Mouse (Mus musculus): ENCODE data around the gene Sphk1. TPM values are rescaled to one million over a fixed set of nuclear protein-coding genes. Genes with fewer than 3 reads are reported as not detected.

The Sphk1 gene
- polyA plus RNA-seq, 1 experiment, result 3.3 TPM

GRCm38 (mm10) chr11:116511301-116511868, 19.3 kb upstream of the Sphk1 start:
- Histone ChIP-seq H3K4me3 (ENCODE audit: control insufficient read depth, low read depth, low read length) (no peak overlapping the region), H3K36me3 (ENCODE audit: control insufficient read depth, insufficient read depth, low read length) (no peaks in the 10 kb centered on the region), H3K4me1 (ENCODE audit: control insufficient read depth, insufficient read depth, low read length) (peaks cover 5% of the 10 kb centered on the region), H3K27ac (ENCODE audit: control insufficient read depth, insufficient read depth, low read depth, low read length) (no peak overlapping the region), H3K27me3 (ENCODE audit: control insufficient read depth, insufficient read depth, low read length) (no peaks in the 10 kb centered on the region)
- TF ChIP-seq CTCF (IDR thresholded peaks at IDR 0.05; ENCODE audit: control insufficient read depth, insufficient read depth, insufficient replicate concordance, low read depth, low read length) (no peak), POLR2A (IDR thresholded peaks at IDR 0.05; ENCODE audit: control insufficient read depth, low read depth, low read length) (no peak)

GRCm38 (mm10) chr11:116512154-116512553, 18.6 kb upstream of the Sphk1 start:
- Histone ChIP-seq H3K4me3 (ENCODE audit: control insufficient read depth, low read depth, low read length) (no peak overlapping the region), H3K4me1 (ENCODE audit: control insufficient read depth, insufficient read depth, low read length) (peaks cover 5% of the 10 kb centered on the region), H3K27ac (ENCODE audit: control insufficient read depth, insufficient read depth, low read depth, low read length) (no peak overlapping the region), H3K36me3 (ENCODE audit: control insufficient read depth, insufficient read depth, low read length) (no peaks in the 10 kb centered on the region), H3K27me3 (ENCODE audit: control insufficient read depth, insufficient read depth, low read length) (no peaks in the 10 kb centered on the region)
- TF ChIP-seq CTCF (IDR thresholded peaks at IDR 0.05; ENCODE audit: control insufficient read depth, insufficient read depth, insufficient replicate concordance, low read depth, low read length) (no peak), POLR2A (IDR thresholded peaks at IDR 0.05; ENCODE audit: control insufficient read depth, low read depth, low read length) (no peak)

- H3K27ac ChIP-seq (ENCODE audit: control insufficient read depth, insufficient read depth, low read depth, low read length), result no peak overlapping the region
- no peak overlapping the region for H3K4me3 ChIP-seq (ENCODE audit: control insufficient read depth, low read depth, low read length)
- no peak for TF ChIP-seq POLR2A (IDR thresholded peaks at IDR 0.05; ENCODE audit: control insufficient read depth, low read depth, low read length)
- no peak for TF ChIP-seq CTCF (IDR thresholded peaks at IDR 0.05; ENCODE audit: control insufficient read depth, insufficient read depth, insufficient replicate concordance, low read depth, low read length)
Measured at GRCm38 (mm10) chr11:116512987-116513386, 17.7 kb upstream of the Sphk1 start.

DNA sequence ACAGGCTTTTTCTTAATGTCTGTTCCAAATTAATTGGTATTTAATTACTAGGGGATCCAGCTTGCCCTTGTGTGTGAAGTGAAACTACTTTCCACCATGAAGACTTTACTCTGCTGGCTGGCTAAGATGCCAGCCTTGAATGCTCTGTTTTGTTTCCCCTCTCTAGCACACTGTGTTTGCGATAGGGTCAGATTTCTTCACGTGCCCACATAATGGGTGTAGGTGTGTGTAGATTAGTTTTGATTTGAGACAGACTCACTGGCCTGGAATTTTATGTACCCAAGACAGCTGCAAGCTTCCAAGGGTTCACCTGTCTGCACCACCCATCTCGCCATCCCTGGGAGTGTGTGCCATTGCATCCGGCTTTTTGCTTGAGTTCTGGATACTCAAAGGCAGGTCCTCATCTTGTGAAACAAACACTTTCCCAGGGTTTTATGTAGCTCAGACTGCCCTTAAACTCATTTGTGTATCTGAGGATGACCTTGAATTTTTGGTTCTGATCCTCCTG, 17.1 kb upstream of the Sphk1 start:
- H3K4me3 ChIP-seq (ENCODE audit: control insufficient read depth, low read depth, low read length), result no peak overlapping the region
- H3K36me3 ChIP-seq (ENCODE audit: control insufficient read depth, insufficient read depth, low read length), result no peaks in the 10 kb centered on the region
- TF ChIP-seq POLR2A (IDR thresholded peaks at IDR 0.05; ENCODE audit: control insufficient read depth, low read depth, low read length), result no peak
- no peak for TF ChIP-seq CTCF (IDR thresholded peaks at IDR 0.05; ENCODE audit: control insufficient read depth, insufficient read depth, insufficient replicate concordance, low read depth, low read length)
- H3K27ac ChIP-seq (ENCODE audit: control insufficient read depth, insufficient read depth, low read depth, low read length), result no peak overlapping the region
- no peaks in the 10 kb centered on the region for H3K27me3 ChIP-seq (ENCODE audit: control insufficient read depth, insufficient read depth, low read length)
- H3K4me1 ChIP-seq (ENCODE audit: control insufficient read depth, insufficient read depth, low read length), result peaks cover 5% of the 10 kb centered on the region

More at GRCm38 (mm10) chr11:116512987-116513386, 17.7 kb upstream of the Sphk1 start:
- Histone ChIP-seq H3K27me3 (ENCODE audit: control insufficient read depth, insufficient read depth, low read length) (no peaks in the 10 kb centered on the region), H3K36me3 (ENCODE audit: control insufficient read depth, insufficient read depth, low read length) (no peaks in the 10 kb centered on the region), H3K4me1 (ENCODE audit: control insufficient read depth, insufficient read depth, low read length) (peaks cover 5% of the 10 kb centered on the region)

DNA sequence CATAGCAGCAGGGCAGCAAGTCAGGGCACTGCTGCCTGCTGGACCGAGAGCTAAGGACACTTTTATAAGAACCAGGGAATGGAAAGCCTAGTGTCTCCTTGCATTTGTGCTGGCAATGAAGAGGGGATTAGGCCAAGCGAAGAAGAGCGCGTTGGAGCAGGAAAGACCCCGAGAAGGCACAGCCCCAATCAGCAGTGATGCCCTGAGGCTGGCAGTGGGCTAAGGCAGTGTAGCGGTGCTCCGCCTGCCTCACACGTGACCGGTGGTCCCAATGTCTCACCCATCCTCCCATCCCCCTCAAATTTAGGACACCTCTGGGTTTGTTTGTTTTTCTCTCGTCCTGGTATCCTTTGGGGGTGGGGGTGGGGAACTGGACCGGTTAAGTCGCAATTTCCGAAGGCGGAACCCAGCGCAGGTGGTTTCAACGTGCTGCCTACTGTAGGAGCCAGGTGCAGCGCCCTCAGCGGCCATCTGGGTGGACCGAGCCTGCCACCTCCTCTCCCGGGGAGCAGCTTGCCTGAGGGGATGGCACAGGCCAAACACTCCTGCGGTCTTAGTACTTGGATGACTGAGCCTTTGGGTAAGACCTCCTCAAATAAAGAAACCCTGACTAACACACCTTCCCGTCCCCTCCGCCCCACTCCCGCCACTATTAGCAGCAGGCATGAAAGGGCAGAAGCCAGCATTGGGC, 15.2 kb upstream of the Sphk1 start:
- TF ChIP-seq POLR2A (IDR thresholded peaks at IDR 0.05; ENCODE audit: control insufficient read depth, low read depth, low read length) (no peak), CTCF (IDR thresholded peaks at IDR 0.05; ENCODE audit: control insufficient read depth, insufficient read depth, insufficient replicate concordance, low read depth, low read length) (no peak)
- Histone ChIP-seq H3K27me3 (ENCODE audit: control insufficient read depth, insufficient read depth, low read length) (no peaks in the 10 kb centered on the region), H3K4me3 (ENCODE audit: control insufficient read depth, low read depth, low read length) (peak overlapping the region; percentile 64), H3K36me3 (ENCODE audit: control insufficient read depth, insufficient read depth, low read length) (no peaks in the 10 kb centered on the region), H3K27ac (ENCODE audit: control insufficient read depth, insufficient read depth, low read depth, low read length) (no peak overlapping the region), H3K4me1 (ENCODE audit: control insufficient read depth, insufficient read depth, low read length) (peaks cover 5% of the 10 kb centered on the region)

DNA sequence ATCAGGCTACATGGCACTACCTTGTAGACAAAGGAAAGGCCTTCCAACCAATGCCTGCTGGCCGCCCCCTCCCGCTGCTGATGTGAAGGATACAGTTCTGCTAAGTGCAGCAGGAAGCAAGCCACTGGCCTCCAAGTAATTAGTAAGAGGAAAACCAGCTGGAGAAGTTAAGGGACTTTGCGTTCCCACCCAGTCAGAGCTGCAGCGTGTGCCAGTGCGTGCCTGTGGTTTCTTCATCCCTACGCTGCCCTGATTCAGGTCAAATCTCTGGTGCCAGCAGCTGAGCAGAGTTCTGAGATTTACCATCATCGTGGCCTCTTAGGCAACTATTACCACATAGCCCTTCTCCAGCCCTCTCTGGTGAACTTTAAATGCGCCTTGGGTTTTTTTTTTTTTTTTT, 12.2 kb upstream of the Sphk1 start:
- Histone ChIP-seq H3K27ac (ENCODE audit: control insufficient read depth, insufficient read depth, low read depth, low read length) (no peak overlapping the region), H3K4me1 (ENCODE audit: control insufficient read depth, insufficient read depth, low read length) (peaks cover 5% of the 10 kb centered on the region), H3K4me3 (ENCODE audit: control insufficient read depth, low read depth, low read length) (no peak overlapping the region), H3K36me3 (ENCODE audit: control insufficient read depth, insufficient read depth, low read length) (no peaks in the 10 kb centered on the region), H3K27me3 (ENCODE audit: control insufficient read depth, insufficient read depth, low read length) (no peaks in the 10 kb centered on the region)
- TF ChIP-seq CTCF (IDR thresholded peaks at IDR 0.05; ENCODE audit: control insufficient read depth, insufficient read depth, insufficient replicate concordance, low read depth, low read length), result no peak
- no peak for TF ChIP-seq POLR2A (IDR thresholded peaks at IDR 0.05; ENCODE audit: control insufficient read depth, low read depth, low read length)

DNA sequence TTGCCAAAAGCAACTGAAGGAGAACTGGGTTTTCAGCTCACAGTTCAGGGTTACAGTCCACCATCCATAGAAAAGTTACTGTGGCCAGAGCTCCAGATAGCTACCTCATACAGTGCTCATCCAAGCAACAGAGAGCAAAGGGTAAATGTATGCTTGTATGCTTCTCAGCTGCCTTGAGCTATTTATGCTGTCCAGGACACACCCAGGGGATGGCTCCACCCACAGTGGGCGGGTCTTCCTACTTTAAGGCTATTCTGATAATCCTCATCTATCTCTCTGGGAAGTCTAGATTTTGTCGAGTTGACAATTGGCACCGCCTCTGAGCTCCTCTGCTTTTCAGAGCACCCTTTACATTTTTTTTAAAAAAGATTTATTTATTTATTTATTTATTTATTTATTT, 9.6 kb upstream of the Sphk1 start:
- Histone ChIP-seq H3K4me1 (ENCODE audit: control insufficient read depth, insufficient read depth, low read length) (no peaks in the 10 kb centered on the region; the same call in 1 of the 2 replicates), H3K27ac (ENCODE audit: control insufficient read depth, insufficient read depth, low read depth, low read length) (no peak overlapping the region), H3K36me3 (ENCODE audit: control insufficient read depth, insufficient read depth, low read length) (no peaks in the 10 kb centered on the region), H3K27me3 (ENCODE audit: control insufficient read depth, insufficient read depth, low read length) (no peaks in the 10 kb centered on the region), H3K4me3 (ENCODE audit: control insufficient read depth, low read depth, low read length) (no peak overlapping the region)
- TF ChIP-seq POLR2A (IDR thresholded peaks at IDR 0.05; ENCODE audit: control insufficient read depth, low read depth, low read length) (no peak), CTCF (IDR thresholded peaks at IDR 0.05; ENCODE audit: control insufficient read depth, insufficient read depth, insufficient replicate concordance, low read depth, low read length) (no peak)

All from testis, adult 2 months (tissue).